In the genomic region with DNA sequence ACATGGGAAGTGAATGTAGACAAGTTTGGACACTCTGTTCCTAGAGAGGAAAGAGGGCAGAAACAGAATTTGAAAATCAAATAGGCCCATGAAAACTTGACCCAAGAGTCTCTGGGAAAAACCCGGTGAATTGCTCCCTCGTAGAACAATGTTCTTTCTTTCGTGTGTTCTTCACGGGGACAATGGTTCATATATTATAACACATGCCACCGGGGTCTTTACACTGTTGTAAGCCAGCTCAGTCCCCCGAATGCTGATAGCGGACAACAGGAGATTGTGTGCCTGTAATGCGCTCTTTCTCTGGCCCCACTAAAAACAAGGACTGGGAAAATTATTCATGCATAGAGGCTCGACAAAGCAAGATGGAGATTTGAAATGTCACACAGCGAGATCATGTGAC, we compare ENCODE assay signal across 15 mouse cellular contexts.
DNase-seq lines count a peak whose midpoint lies in the region; ATAC-seq lines count a peak whose summit lies in the region.
"Had no signal": no experiment of that assay in that cellular context is flagged by ENCODE, and none has a peak within 500 bp of the region (broad histone marks: within the 10 kb centered on the region; RNA-seq: fewer than 3 reads in every experiment).

No protein-coding gene starts in this region.

- no peaks in the 10 kb centered on the region for H3K36me3 ChIP-seq in forebrain, embryonic 11.5 days (ENCODE audit: control insufficient read depth, insufficient read depth, low read length)
- no peaks in the 10 kb centered on the region for H3K36me3 ChIP-seq in hindbrain, embryonic 10.5 days
- no peaks in the 10 kb centered on the region for H3K36me3 ChIP-seq in midbrain, embryonic 11.5 days (ENCODE audit: control insufficient read depth, insufficient read depth, low read length)
- H3K36me3 ChIP-seq in neural tube, embryonic 12.5 days = no peaks in the 10 kb centered on the region
- no peaks in the 10 kb centered on the region for H3K36me3 ChIP-seq in intestine, embryonic 15.5 days
- H3K36me3 ChIP-seq: heart, embryonic 12.5 days had no signal

- no peak for DNase-seq in forebrain, embryonic 11.5 days (ENCODE audit: low spot score)
- no peak for DNase-seq in hindbrain, embryonic 10.5 days (ENCODE audit: low spot score)
- peak; percentile 97 for DNase-seq in midbrain, embryonic 11.5 days (ENCODE audit: low spot score, missing footprints)
- no peak for DNase-seq in adrenal gland, adult 8-10 months
- no peak for DNase-seq in kidney, adult 11 months
- DNase-seq in left cerebral cortex, adult 11 months (ENCODE audit: low spot score) = no peak
- DNase-seq: adrenal gland, postnatal 10 days; gastrocnemius, postnatal 10 days; liver, postnatal 0 days; lung, postnatal 36 days; thymus, postnatal 25 days had no signal

- H3K4me1 ChIP-seq in forebrain, embryonic 11.5 days (replicated peaks; ENCODE audit: control insufficient read depth, insufficient read depth, low read length) = peaks cover 7% of the 10 kb centered on the region; the same call in 1 of the 2 replicates
- H3K4me1 ChIP-seq in hindbrain, embryonic 10.5 days (replicated peaks) = peaks cover 53% of the 10 kb centered on the region
- peaks cover 29% of the 10 kb centered on the region for H3K4me1 ChIP-seq in midbrain, embryonic 11.5 days (ENCODE audit: control insufficient read depth, insufficient read depth, low read length)
- H3K4me1 ChIP-seq in neural tube, embryonic 12.5 days = peaks cover 31% of the 10 kb centered on the region
- no peaks in the 10 kb centered on the region for H3K4me1 ChIP-seq in intestine, embryonic 15.5 days (replicated peaks)

- H3K9ac ChIP-seq in forebrain, embryonic 11.5 days (ENCODE audit: low read length) = no peak overlapping the region
- no peak overlapping the region for H3K9ac ChIP-seq in midbrain, embryonic 11.5 days (ENCODE audit: low read length)
- H3K9ac ChIP-seq in neural tube, embryonic 12.5 days = no peak overlapping the region
- no peak overlapping the region for H3K9ac ChIP-seq in intestine, embryonic 15.5 days
- H3K9ac ChIP-seq: heart, embryonic 12.5 days; liver, postnatal 0 days had no signal

- no peak overlapping the region for H3K27ac ChIP-seq in forebrain, embryonic 11.5 days (ENCODE audit: low read depth, low read length)
- peak overlapping the region; percentile 91 for H3K27ac ChIP-seq in hindbrain, embryonic 10.5 days
- peak overlapping the region; percentile 81 for H3K27ac ChIP-seq in midbrain, embryonic 11.5 days (ENCODE audit: low read depth, low read length)
- no peak overlapping the region for H3K27ac ChIP-seq in neural tube, embryonic 12.5 days
- no peak overlapping the region for H3K27ac ChIP-seq in intestine, embryonic 15.5 days

- ATAC-seq in forebrain, embryonic 11.5 days (replicated peaks; ENCODE audit: low FRiP score) = peak; percentile 68
- peak; percentile 82 for ATAC-seq in midbrain, embryonic 11.5 days (ENCODE audit: low FRiP score)
- peak; percentile 63 for ATAC-seq in neural tube, embryonic 12.5 days (ENCODE audit: low FRiP score, low read depth)
- ATAC-seq in intestine, embryonic 15.5 days = no peak
- ATAC-seq: CD4-positive, CD25-positive, alpha-beta regulatory T cell, adult 4 months; liver, postnatal 0 days had no signal

- no peak overlapping the region for H3K4me2 ChIP-seq in forebrain, embryonic 11.5 days (ENCODE audit: low read depth, low read length, severe bottlenecking)
- no peak overlapping the region; the same call in 1 of the 2 replicates for H3K4me2 ChIP-seq in midbrain, embryonic 11.5 days
- no peak overlapping the region; the same call in 1 of the 2 replicates for H3K4me2 ChIP-seq in neural tube, embryonic 12.5 days (replicated peaks)
- no peak overlapping the region for H3K4me2 ChIP-seq in intestine, embryonic 15.5 days (replicated peaks)
- H3K4me2 ChIP-seq: heart, embryonic 12.5 days had no signal

- H3K9me3 ChIP-seq in forebrain, embryonic 11.5 days (ENCODE audit: control insufficient read depth, low read length) = no peaks in the 10 kb centered on the region
- no peaks in the 10 kb centered on the region for H3K9me3 ChIP-seq in hindbrain, embryonic 10.5 days
- no peaks in the 10 kb centered on the region for H3K9me3 ChIP-seq in midbrain, embryonic 11.5 days (ENCODE audit: control insufficient read depth, low read length)
- no peaks in the 10 kb centered on the region for H3K9me3 ChIP-seq in neural tube, embryonic 12.5 days
- H3K9me3 ChIP-seq in intestine, embryonic 15.5 days = no peaks in the 10 kb centered on the region
- H3K9me3 ChIP-seq: heart, embryonic 12.5 days had no signal

- H3K4me3 ChIP-seq in forebrain, embryonic 11.5 days (ENCODE audit: low read depth, low read length) = no peak overlapping the region
- no peak overlapping the region for H3K4me3 ChIP-seq in hindbrain, embryonic 10.5 days
- H3K4me3 ChIP-seq in midbrain, embryonic 11.5 days (ENCODE audit: low read depth, low read length) = no peak overlapping the region
- H3K4me3 ChIP-seq in neural tube, embryonic 12.5 days = no peak overlapping the region
- no peak overlapping the region for H3K4me3 ChIP-seq in intestine, embryonic 15.5 days (replicated peaks)
- H3K4me3 ChIP-seq: heart, embryonic 12.5 days had no signal

- 27% methylated on average over 10 of the region's 10 CpGs for WGBS in forebrain, embryonic 11.5 days
- 27% methylated on average over 10 of the region's 10 CpGs for WGBS in hindbrain, embryonic 10.5 days
- 15% methylated on average over 10 of the region's 10 CpGs for WGBS in midbrain, embryonic 11.5 days
- 24% methylated on average over 10 of the region's 10 CpGs for WGBS in neural tube, embryonic 12.5 days
- 81% methylated on average over 10 of the region's 10 CpGs for WGBS in intestine, embryonic 15.5 days

- peaks cover 82% of the 10 kb centered on the region for H3K27me3 ChIP-seq in forebrain, embryonic 11.5 days (ENCODE audit: control insufficient read depth, insufficient read depth, low read length)
- H3K27me3 ChIP-seq in hindbrain, embryonic 10.5 days (ENCODE audit: insufficient read depth, poor library complexity, severe bottlenecking) = peaks cover 76% of the 10 kb centered on the region
- peaks cover 49% of the 10 kb centered on the region for H3K27me3 ChIP-seq in midbrain, embryonic 11.5 days (ENCODE audit: control insufficient read depth, insufficient read depth, low read length)
- peaks cover 12% of the 10 kb centered on the region for H3K27me3 ChIP-seq in neural tube, embryonic 12.5 days (replicated peaks)
- H3K27me3 ChIP-seq in intestine, embryonic 15.5 days (replicated peaks) = no peaks in the 10 kb centered on the region

Comparison
In these comparisons a context has a peak if more than half of its experiments do, and no peak if none do; other contexts are left out.
1. H3K27ac ChIP-seq: peak in hindbrain, embryonic 10.5 days (single experiment) and midbrain, embryonic 11.5 days (single experiment); none in forebrain, embryonic 11.5 days (single experiment), neural tube, embryonic 12.5 days (single experiment) and intestine, embryonic 15.5 days (single experiment).